ENCODE assay signal across 17 mouse cellular contexts in the genomic region with DNA sequence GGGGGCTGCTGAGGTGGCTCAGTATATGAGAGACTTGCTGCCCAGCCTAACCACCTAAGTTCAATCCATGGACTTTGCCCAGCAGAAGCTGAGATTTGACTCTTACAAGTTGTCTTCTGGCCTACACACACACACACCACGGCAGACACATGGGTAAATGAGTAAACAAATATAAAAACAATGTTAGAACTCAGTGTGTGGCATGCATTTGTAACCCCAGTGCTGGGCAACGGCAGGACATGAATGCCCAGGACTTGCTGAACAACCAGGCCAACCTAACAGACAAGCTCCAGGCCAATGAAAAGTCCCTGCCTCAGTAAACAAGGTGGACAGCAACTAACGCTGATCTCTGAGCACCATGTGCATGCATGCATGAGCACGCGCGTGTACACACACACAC. TPM values are rescaled to one million over a fixed set of nuclear protein-coding genes. Genes with fewer than 3 reads are reported as not detected.
DNase-seq lines count a peak whose midpoint lies in the region; TF ChIP-seq lines count a peak whose summit lies in the region.
"Had no signal": no experiment of that assay in that cellular context is flagged by ENCODE, and none has a peak within 500 bp of the region (broad histone marks: within the 10 kb centered on the region; RNA-seq: fewer than 3 reads in every experiment).

No protein-coding gene starts in this region.

- peaks cover 17% of the 10 kb centered on the region; the same call in 1 of the 2 replicates for H3K4me1 ChIP-seq in kidney, adult 2 months (ENCODE audit: control insufficient read depth, insufficient read depth, low read length)

- WGBS in kidney, adult 2 months = 50% methylated on average over 6 of the region's 6 CpGs

- H3K27me3 ChIP-seq in kidney, adult 2 months (replicated peaks; ENCODE audit: control insufficient read depth, insufficient read depth, low read length) = no peaks in the 10 kb centered on the region
- H3K27me3 ChIP-seq: CH12.LX had no signal

- peak overlapping the region; percentile 59; the same call in 1 of the 2 replicates for H3K27ac ChIP-seq in kidney, adult 2 months (ENCODE audit: insufficient read depth, low read depth, low read length)
- H3K27ac ChIP-seq: embryonic facial prominence, embryonic 10.5 days; forebrain, embryonic 10.5 days; hindbrain, embryonic 10.5 days had no signal

- no peaks in the 10 kb centered on the region for H3K36me3 ChIP-seq in kidney, adult 2 months (ENCODE audit: control insufficient read depth, insufficient read depth, low read length)
- H3K36me3 ChIP-seq: embryonic facial prominence, embryonic 10.5 days; forebrain, embryonic 10.5 days; heart, embryonic 12.5 days; hindbrain, embryonic 10.5 days had no signal

- no peak for TF ChIP-seq POLR2A in kidney, adult 2 months (IDR thresholded peaks at IDR 0.05; ENCODE audit: low read depth, low read length)

- no peak for TF ChIP-seq CTCF in kidney, adult 2 months (conservative IDR thresholded peaks at IDR 0.05; ENCODE audit: insufficient read depth, insufficient read length, low read depth, low read length)

- no peak overlapping the region for H3K4me3 ChIP-seq in kidney, adult 2 months (ENCODE audit: insufficient read depth, low read depth, low read length)
- H3K4me3 ChIP-seq: embryonic facial prominence, embryonic 10.5 days; forebrain, embryonic 10.5 days; gastrocnemius, adult 2 months; heart, embryonic 12.5 days; hindbrain, embryonic 10.5 days had no signal

- peak; percentile 91 for DNase-seq in kidney, adult 2 months
- peak; percentile 93 for DNase-seq in kidney, adult 9 months
- peak; percentile 45 for DNase-seq in kidney, postnatal 10 days
- peak; percentile 21 for DNase-seq in yolk sac, embryonic 10.5 days (ENCODE audit: low spot score)
- no peak for DNase-seq in thymus, postnatal 10 days (ENCODE audit: low spot score in 2 of 2)
- DNase-seq in right cerebral cortex, postnatal 25 days = no peak
- DNase-seq: adrenal gland, adult 2 months; adrenal gland, postnatal 25 days; cerebellum, adult 18-20 months; cerebellum, postnatal 10 days; gastrocnemius, adult 2 months; gastrocnemius, postnatal 25 days had no signal

RNA-seq across cellular contexts. Expression of a gene that starts 30.4 kb away (rescaled TPM):
- 2,247 and 2,656 TPM in 2 replicates for polyA plus RNA-seq in kidney, adult 2 months (2012; rRNA removed)

Comparison
In these comparisons a context has a peak if more than half of its experiments do, and no peak if none do; other contexts are left out.
1. DNase-seq: peak in kidney, adult 2 months (single experiment), kidney, adult 9 months (single experiment), kidney, postnatal 10 days (single experiment) and yolk sac, embryonic 10.5 days (single experiment); none in thymus, postnatal 10 days (0 of 2) and right cerebral cortex, postnatal 25 days (single experiment).